ENCODE assay signal across 20 mouse cellular contexts in the genomic region with DNA sequence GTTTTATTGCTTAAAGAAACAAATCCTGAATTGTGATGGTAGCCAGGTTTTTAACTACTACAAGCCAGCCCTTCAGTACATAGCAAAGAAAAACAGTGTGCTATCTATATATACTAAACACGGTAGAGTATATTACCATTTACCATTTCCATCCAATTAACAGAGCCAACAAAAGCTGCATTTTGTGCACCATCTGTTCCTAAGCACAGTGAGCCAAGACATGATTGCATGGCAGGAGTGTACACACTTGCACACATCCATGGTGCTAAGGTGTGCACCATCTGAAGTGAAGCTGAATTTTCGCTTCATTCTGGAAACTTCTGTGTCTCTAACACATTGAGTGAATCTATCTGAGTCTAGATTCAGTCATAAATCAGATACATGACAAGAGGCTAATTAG.
DNase-seq lines count a peak whose midpoint lies in the region; ATAC-seq and TF ChIP-seq lines count a peak whose summit lies in the region.
"Had no signal": no experiment of that assay in that cellular context is flagged by ENCODE, and none has a peak within 500 bp of the region (broad histone marks: within the 10 kb centered on the region; RNA-seq: fewer than 3 reads in every experiment).

No protein-coding gene starts in this region.

- no peaks in the 10 kb centered on the region for H3K36me3 ChIP-seq in forebrain, embryonic 13.5 days (ENCODE audit: poor library complexity, severe bottlenecking)
- no peaks in the 10 kb centered on the region for H3K36me3 ChIP-seq in forebrain, embryonic 11.5 days (ENCODE audit: control insufficient read depth, insufficient read depth, low read length)
- no peaks in the 10 kb centered on the region for H3K36me3 ChIP-seq in liver, embryonic 11.5 days (ENCODE audit: control insufficient read depth, insufficient read depth, low read length)
- H3K36me3 ChIP-seq: embryonic facial prominence, embryonic 15.5 days; heart, embryonic 10.5 days; hindbrain, embryonic 12.5 days had no signal

- no peaks in the 10 kb centered on the region for H3K27me3 ChIP-seq in forebrain, embryonic 13.5 days
- H3K27me3 ChIP-seq in forebrain, embryonic 11.5 days (ENCODE audit: control insufficient read depth, insufficient read depth, low read length), result no peaks in the 10 kb centered on the region
- no peaks in the 10 kb centered on the region for H3K27me3 ChIP-seq in liver, embryonic 11.5 days (replicated peaks; ENCODE audit: control insufficient read depth, insufficient read depth, low read length)
- H3K27me3 ChIP-seq: embryonic facial prominence, embryonic 15.5 days; hindbrain, embryonic 12.5 days had no signal

- TF ChIP-seq POLR2A in brain, embryonic 14.5 days (IDR thresholded peaks at IDR 0.05; ENCODE audit: borderline replicate concordance, extremely low read depth, insufficient read depth, insufficient read length, poor library complexity, severe bottlenecking), result no peak

- ATAC-seq in forebrain, embryonic 13.5 days, result peak; percentile 82
- ATAC-seq in forebrain, embryonic 11.5 days (replicated peaks; ENCODE audit: low FRiP score), result no peak
- no peak for ATAC-seq in liver, embryonic 11.5 days (replicated peaks; ENCODE audit: low FRiP score)
- ATAC-seq: hindbrain, postnatal 0 days had no signal

- 67% methylated on average over 2 of the region's 2 CpGs for WGBS in forebrain, embryonic 13.5 days
- 85% methylated on average over 2 of the region's 2 CpGs for WGBS in forebrain, embryonic 11.5 days
- 84% methylated on average over 2 of the region's 2 CpGs for WGBS in liver, embryonic 11.5 days

- no peak overlapping the region for H3K4me2 ChIP-seq in forebrain, embryonic 13.5 days
- no peak overlapping the region for H3K4me2 ChIP-seq in forebrain, embryonic 11.5 days (ENCODE audit: low read depth, low read length, severe bottlenecking)
- H3K4me2 ChIP-seq in liver, embryonic 11.5 days, result no peak overlapping the region
- H3K4me2 ChIP-seq: embryonic facial prominence, embryonic 15.5 days; hindbrain, embryonic 12.5 days had no signal

- H3K4me3 ChIP-seq in forebrain, embryonic 13.5 days, result no peak overlapping the region
- H3K4me3 ChIP-seq in forebrain, embryonic 11.5 days (ENCODE audit: low read depth, low read length), result no peak overlapping the region
- no peak overlapping the region for H3K4me3 ChIP-seq in liver, embryonic 11.5 days (ENCODE audit: low read depth, low read length)
- H3K4me3 ChIP-seq: embryonic facial prominence, embryonic 15.5 days; erythroblast, embryonic 14.5 days; heart, embryonic 10.5 days; hindbrain, embryonic 12.5 days had no signal

- no peak for DNase-seq in forebrain, embryonic 11.5 days (ENCODE audit: low spot score)
- DNase-seq in layer of hippocampus, adult 11-12 months (ENCODE audit: low spot score), result peak; percentile 12
- no peak for DNase-seq in layer of hippocampus, postnatal 14 days (ENCODE audit: low spot score in 2 of 2)
- peak; percentile 76 for DNase-seq in brain, embryonic 14.5 days (ENCODE audit: low read depth)
- DNase-seq in liver, embryonic 11.5 days (ENCODE audit: low spot score), result no peak
- no peak for DNase-seq in kidney, adult 11 months
- DNase-seq: adrenal gland, postnatal 10 days; cerebellum, adult 18-20 months; cerebellum, adult 9-11 months; embryo, embryonic 11 days; gastrocnemius, postnatal 10 days; heart, adult 18-20 months; heart, postnatal 10 days; heart, postnatal 4 days had no signal

- H3K9me3 ChIP-seq in forebrain, embryonic 13.5 days (replicated peaks), result no peaks in the 10 kb centered on the region
- no peaks in the 10 kb centered on the region for H3K9me3 ChIP-seq in forebrain, embryonic 11.5 days (ENCODE audit: control insufficient read depth, low read length)
- H3K9me3 ChIP-seq in liver, embryonic 11.5 days (ENCODE audit: control insufficient read depth, low read length), result no peaks in the 10 kb centered on the region
- H3K9me3 ChIP-seq: embryonic facial prominence, embryonic 15.5 days; heart, embryonic 10.5 days; hindbrain, embryonic 12.5 days had no signal

- no peak overlapping the region for H3K9ac ChIP-seq in forebrain, embryonic 13.5 days
- no peak overlapping the region for H3K9ac ChIP-seq in forebrain, embryonic 11.5 days (ENCODE audit: low read length)
- no peak overlapping the region for H3K9ac ChIP-seq in liver, embryonic 11.5 days (ENCODE audit: low read depth, low read length)
- H3K9ac ChIP-seq: embryonic facial prominence, embryonic 15.5 days; hindbrain, embryonic 12.5 days had no signal

- no peak for TF ChIP-seq CTCF in brain, embryonic 14.5 days (IDR thresholded peaks at IDR 0.05; ENCODE audit: borderline replicate concordance, extremely low read depth, insufficient read depth, insufficient read length)

- H3K27ac ChIP-seq in forebrain, embryonic 13.5 days, result no peak overlapping the region
- H3K27ac ChIP-seq in forebrain, embryonic 11.5 days (ENCODE audit: low read depth, low read length), result no peak overlapping the region
- H3K27ac ChIP-seq in liver, embryonic 11.5 days (ENCODE audit: low read depth, low read length), result no peak overlapping the region
- H3K27ac ChIP-seq: embryonic facial prominence, embryonic 15.5 days; heart, embryonic 10.5 days; hindbrain, embryonic 12.5 days; hindbrain, postnatal 0 days had no signal

- 0 out of 2 replicates have a peak, but pooled peaks cover 3% of the 10 kb centered on the region for H3K4me1 ChIP-seq in forebrain, embryonic 13.5 days
- no peaks in the 10 kb centered on the region for H3K4me1 ChIP-seq in forebrain, embryonic 11.5 days (replicated peaks; ENCODE audit: control insufficient read depth, insufficient read depth, low read length)
- H3K4me1 ChIP-seq in liver, embryonic 11.5 days (replicated peaks; ENCODE audit: control insufficient read depth, insufficient read depth, low read length), result no peaks in the 10 kb centered on the region
- H3K4me1 ChIP-seq: embryonic facial prominence, embryonic 15.5 days; heart, embryonic 10.5 days; hindbrain, embryonic 12.5 days had no signal

Comparison
In these comparisons a context has a peak if more than half of its experiments do, and no peak if none do; other contexts are left out.
1. DNase-seq: peak in layer of hippocampus, adult 11-12 months (single experiment) and brain, embryonic 14.5 days (single experiment); none in forebrain, embryonic 11.5 days (single experiment), layer of hippocampus, postnatal 14 days (0 of 2), liver, embryonic 11.5 days (single experiment) and kidney, adult 11 months (single experiment).